Mouse (Mus musculus): ENCODE results near the gene Iqcn. TPM values are rescaled to one million over a fixed set of nuclear protein-coding genes. Genes with fewer than 3 reads are reported as not detected.

Iqcn gene
- polyA plus RNA-seq, 1 experiment from 2014 or later = 0.09 TPM

DNA sequence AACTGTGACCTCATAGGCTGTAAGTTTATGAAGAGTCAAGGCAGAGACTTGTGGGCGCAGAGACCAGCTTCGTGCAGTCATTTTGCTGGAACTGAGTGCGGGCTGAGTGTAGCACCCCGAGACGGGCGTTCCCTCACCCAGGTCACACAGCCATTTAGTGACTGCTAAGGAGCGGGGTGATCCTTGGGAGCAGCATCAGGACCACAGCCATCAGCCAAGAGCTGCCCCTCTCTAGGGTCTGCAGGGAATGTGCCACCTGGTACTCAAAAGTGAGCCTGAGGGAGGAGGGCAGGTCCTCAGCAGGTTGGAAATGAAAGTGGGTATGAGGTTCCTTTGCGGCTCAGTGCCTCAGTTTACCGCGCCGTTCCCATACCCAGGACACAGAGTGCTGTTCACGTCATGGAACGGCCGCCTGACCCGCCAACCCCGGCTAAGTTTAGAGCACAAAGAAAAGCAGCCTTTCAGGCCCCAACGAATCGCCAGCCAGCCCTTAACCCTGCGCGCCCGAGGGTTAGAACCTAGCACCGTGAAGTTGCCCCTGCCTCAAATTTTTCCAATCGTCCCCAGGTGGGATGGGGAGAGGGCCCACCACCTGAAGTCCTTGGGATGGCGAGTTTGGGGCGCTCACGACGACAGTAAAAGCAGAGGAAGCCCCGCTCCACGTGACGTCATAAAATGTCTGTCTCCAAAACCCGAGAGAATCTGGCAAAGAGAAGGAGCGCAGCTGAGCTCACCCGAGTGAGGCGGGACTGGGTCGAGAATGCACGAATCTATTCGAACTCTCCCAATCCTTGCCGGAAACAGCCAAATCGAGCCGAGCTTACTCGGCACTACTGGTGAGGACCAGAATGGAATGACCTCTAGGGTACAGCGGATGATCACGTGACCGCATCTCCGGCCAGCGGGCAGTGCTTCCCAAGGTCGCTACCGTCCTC is 40.7 kb downstream of the Iqcn start:
- Histone ChIP-seq H3K9me3 (no peaks in the 10 kb centered on the region), H3K9ac (peak overlapping the region; percentile 36), H3K27me3 (peaks cover 63% of the 10 kb centered on the region), H3K4me2 (peak overlapping the region; percentile 61), H3K4me1 (replicated peaks) (peaks cover 17% of the 10 kb centered on the region), H3K36me3 (no peaks in the 10 kb centered on the region), H3K27ac (replicated peaks) (no peak overlapping the region), H3K4me3 (peak overlapping the region; percentile 38)
- no peak for ATAC-seq (ENCODE audit: low FRiP score, low read depth)
- 3% methylated on average over 48 of the region's 48 CpGs for WGBS

DNA sequence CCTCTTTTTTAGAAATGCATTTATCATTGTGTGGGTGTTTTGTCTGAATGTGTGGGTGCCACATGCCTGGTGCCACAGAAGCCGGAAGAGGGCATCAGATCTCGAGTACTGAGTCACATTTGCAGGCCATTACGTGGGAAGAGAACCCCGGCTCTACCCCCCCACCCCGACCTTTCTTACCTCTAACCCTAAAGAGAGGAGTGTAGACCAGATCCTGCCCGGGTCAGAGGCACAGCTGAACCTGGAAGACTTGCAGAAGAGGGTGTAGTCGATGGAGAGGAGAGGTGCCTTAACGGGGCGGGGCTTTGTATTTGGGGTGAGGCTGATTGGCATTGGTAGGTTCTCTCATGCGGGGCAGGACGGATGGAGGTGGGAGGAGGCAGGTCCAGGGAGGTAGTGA is 41.5 kb downstream of the Iqcn start:
- no peak for ATAC-seq (ENCODE audit: low FRiP score, low read depth)
- H3K36me3 ChIP-seq = no peaks in the 10 kb centered on the region
- peaks cover 17% of the 10 kb centered on the region for H3K4me1 ChIP-seq (replicated peaks)
- no peak overlapping the region for H3K9ac ChIP-seq
- H3K4me2 ChIP-seq = peak overlapping the region; percentile 61; the same call in 1 of the 2 replicates
- no peak overlapping the region for H3K4me3 ChIP-seq
- H3K27ac ChIP-seq (replicated peaks) = no peak overlapping the region
- WGBS = 52% methylated on average over 11 of the region's 11 CpGs
- peaks cover 63% of the 10 kb centered on the region for H3K27me3 ChIP-seq
- no peaks in the 10 kb centered on the region for H3K9me3 ChIP-seq

DNA sequence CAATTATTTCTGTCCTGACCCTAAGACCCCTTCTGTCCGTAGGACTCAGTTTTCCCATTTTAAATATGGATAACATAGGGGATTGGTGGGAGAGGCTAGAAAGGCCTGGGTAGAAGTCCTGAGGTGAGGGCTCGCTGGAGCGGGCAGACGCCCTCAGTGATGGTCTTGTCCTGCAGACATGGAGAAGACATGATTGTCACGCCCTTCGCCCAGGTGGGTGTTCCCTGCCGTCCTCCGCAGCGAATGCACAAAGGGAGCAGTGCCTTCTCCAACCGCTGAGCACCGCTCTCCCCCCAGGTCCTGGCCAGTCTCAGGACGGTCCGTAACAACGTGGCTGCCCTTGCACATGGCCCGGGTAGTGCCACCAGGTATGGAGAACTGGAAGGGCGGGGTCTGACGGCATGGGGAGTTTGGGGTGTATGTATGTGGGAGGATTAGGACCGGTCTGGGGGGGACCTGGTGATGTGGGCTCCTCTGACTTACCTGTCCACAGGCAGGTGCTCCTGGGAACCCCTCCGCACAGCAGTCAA is 42.5 kb downstream of the Iqcn start:
- WGBS = 57% methylated on average over 19 of the region's 19 CpGs
- H3K9ac ChIP-seq = no peak overlapping the region
- no peak for ATAC-seq (ENCODE audit: low FRiP score, low read depth)
- peaks cover 63% of the 10 kb centered on the region for H3K27me3 ChIP-seq
- H3K4me3 ChIP-seq = no peak overlapping the region
- no peak overlapping the region for H3K4me2 ChIP-seq
- no peaks in the 10 kb centered on the region for H3K9me3 ChIP-seq
- H3K27ac ChIP-seq (replicated peaks) = no peak overlapping the region
- peaks cover 17% of the 10 kb centered on the region for H3K4me1 ChIP-seq (replicated peaks)
- no peaks in the 10 kb centered on the region for H3K36me3 ChIP-seq

DNA sequence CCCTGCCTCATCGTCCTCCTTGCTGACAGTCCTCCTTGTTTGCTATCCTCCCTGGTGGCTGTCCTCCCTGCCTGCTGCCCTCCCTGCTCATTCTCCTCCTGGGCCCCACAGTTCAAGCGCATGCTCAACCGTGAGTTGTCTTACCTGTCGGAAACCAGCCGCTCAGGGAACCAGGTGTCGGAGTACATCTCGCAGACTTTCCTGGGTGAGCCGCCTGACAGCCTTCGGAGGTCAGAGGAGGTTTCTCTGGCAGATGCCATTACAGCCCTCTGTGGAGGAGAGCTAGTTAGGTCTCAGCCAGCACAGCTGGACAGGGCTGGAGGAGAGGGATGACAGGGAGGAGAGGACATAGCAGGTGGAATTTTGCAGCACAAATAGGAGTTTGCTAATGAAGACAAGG is 43.4 kb downstream of the Iqcn start:
- no peak overlapping the region for H3K4me2 ChIP-seq
- ATAC-seq (ENCODE audit: low FRiP score, low read depth) = no peak
- H3K4me1 ChIP-seq (replicated peaks) = peaks cover 17% of the 10 kb centered on the region
- no peaks in the 10 kb centered on the region for H3K36me3 ChIP-seq
- no peak overlapping the region for H3K27ac ChIP-seq (replicated peaks)
- H3K9ac ChIP-seq = no peak overlapping the region
- peaks cover 62% of the 10 kb centered on the region for H3K27me3 ChIP-seq
- no peaks in the 10 kb centered on the region for H3K9me3 ChIP-seq
- no peak overlapping the region for H3K4me3 ChIP-seq
- WGBS = 73% methylated on average over 9 of the region's 9 CpGs

DNA sequence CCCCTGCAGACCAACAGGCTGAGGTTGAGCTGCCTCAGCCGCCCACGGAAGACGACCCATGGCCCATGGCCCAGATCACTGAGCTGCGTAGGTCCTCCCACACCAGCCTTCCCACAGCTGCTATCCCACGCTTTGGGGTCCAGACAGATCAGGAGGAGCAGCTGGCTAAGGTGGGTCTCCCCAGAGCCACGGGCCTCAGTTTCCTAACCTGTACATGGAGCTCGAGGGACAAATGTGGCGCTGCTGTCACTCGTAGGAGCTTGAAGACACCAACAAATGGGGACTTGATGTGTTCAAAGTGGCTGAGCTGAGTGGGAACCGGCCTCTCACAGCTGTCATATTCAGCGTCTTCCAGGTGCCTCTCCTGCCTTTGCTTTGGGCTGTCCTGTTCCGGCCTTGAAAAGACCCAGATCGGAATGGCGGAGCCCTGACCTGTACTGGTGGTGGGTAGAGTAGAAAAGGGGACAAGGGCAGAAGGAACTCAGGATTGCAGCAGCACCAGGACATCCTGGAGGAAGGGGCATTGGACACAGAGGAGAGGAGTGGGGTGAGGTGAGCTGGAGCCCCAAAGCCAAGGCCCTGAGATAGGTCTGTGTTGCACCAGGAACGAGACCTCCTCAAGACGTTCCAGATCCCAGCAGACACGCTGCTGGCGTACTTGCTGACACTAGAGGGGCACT is 44.1 kb downstream of the Iqcn start:
- H3K36me3 ChIP-seq = no peaks in the 10 kb centered on the region
- no peak overlapping the region for H3K27ac ChIP-seq (replicated peaks)
- peaks cover 56% of the 10 kb centered on the region for H3K27me3 ChIP-seq
- no peaks in the 10 kb centered on the region for H3K9me3 ChIP-seq
- no peak overlapping the region for H3K4me3 ChIP-seq
- no peak overlapping the region for H3K4me2 ChIP-seq
- H3K9ac ChIP-seq = no peak overlapping the region
- 83% methylated on average over 18 of the region's 18 CpGs for WGBS
- H3K4me1 ChIP-seq (replicated peaks) = peaks cover 17% of the 10 kb centered on the region
- ATAC-seq (ENCODE audit: low FRiP score, low read depth) = no peak

DNA sequence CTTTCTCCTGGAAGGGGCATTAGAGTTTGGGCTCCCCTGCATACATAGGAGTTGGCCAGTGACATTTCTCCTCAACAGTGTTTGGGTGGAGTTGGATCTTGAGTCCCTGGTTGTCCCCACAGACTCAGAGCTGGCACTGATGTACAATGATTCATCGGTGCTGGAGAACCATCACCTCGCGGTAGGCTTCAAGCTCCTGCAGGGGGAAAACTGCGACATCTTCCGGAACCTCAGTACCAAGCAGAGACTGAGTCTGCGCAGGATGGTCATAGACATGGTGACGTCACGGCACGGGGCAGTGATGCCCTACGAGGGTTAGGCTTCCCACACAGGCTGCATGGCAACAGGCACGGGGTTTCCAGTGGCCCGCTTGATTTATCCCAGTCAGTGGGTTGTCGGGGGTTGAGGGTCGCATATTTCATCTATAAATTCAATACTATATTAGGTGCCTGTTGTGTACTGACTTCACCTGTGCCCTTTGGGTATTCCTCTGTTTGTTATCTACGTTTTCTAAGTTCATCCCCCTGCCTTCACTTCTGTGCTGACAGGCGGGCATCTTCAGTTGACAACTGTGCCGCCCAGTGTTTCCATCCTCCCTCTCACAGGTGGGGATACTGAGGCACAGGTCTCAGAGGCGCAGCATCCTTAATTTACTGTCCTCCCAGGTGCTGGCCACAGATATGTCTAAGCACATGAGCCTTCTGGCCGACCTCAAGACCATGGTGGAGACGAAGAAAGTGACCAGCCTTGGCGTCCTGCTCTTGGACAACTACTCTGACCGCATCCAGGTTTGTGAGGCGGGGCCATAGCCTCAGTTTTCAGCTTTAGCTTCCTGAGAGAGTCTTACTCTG is 45.2 kb downstream of the Iqcn start:
- Histone ChIP-seq H3K4me3 (no peak overlapping the region), H3K27ac (replicated peaks) (no peak overlapping the region), H3K27me3 (peaks cover 44% of the 10 kb centered on the region), H3K4me2 (no peak overlapping the region), H3K9me3 (no peaks in the 10 kb centered on the region), H3K9ac (no peak overlapping the region), H3K36me3 (no peaks in the 10 kb centered on the region), H3K4me1 (replicated peaks) (peaks cover 13% of the 10 kb centered on the region)
- no peak for ATAC-seq (ENCODE audit: low FRiP score, low read depth)
- 91% methylated on average over 23 of the region's 23 CpGs for WGBS

DNA sequence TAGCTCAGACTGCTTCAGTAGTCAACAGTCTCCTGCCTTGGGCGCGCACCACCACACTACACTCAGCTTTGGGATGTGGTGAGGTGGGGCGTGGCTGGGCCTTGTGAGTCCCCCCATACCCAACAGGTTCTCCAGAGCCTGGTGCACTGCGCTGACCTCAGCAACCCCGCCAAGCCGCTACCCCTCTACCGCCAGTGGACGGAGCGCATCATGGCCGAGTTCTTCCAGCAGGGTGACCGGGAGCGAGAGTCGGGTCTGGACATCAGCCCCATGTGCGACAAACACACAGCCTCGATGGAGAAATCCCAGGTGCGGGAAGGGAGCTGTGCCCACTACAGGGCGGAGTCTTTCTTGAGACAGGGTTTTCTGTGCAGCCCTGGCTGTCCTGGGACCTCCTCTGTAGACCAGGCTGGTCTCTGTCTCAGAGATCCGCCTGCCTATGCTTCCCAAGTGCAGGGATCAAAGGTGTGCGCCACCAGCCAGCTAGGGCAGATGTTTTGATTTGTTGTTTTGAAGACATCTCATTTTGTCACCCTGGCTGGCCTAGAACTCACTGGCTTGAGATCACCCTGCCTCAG is 45.9 kb downstream of the Iqcn start:
- ATAC-seq (ENCODE audit: low FRiP score, low read depth) = no peak
- Histone ChIP-seq H3K27me3 (peaks cover 37% of the 10 kb centered on the region), H3K4me3 (no peak overlapping the region), H3K4me1 (replicated peaks) (peaks cover 11% of the 10 kb centered on the region), H3K9ac (no peak overlapping the region), H3K27ac (replicated peaks) (no peak overlapping the region), H3K4me2 (no peak overlapping the region), H3K9me3 (no peaks in the 10 kb centered on the region), H3K36me3 (no peaks in the 10 kb centered on the region)
- 82% methylated on average over 19 of the region's 19 CpGs for WGBS

DNA sequence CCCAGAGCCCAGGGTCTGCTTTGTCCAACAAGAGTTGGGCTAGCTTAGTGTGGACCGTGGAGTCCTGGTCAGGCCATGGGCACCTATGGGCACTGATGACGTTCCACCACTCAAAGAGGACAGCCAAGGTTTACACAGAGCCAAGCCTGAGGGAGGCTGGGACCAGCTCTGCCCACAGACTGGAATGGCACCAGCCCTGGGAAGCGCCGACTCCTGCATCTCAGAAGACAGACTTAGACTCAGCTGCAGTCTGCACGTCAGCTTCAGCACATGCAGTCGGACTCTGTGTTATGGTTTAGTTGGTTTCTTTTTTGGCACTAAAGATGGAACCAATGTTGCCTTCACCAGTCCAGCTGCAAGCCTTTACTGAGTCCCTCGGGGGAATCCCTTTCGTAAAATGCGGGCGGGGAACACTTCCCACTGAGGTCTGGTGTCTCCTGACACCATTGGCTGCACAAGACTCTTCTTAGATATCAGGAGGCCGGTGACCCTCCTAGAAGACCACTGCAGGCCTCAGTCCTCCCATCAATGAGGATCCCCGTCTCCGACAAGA is 46.9 kb downstream of the Iqcn start:
- 85% methylated on average over 13 of the region's 13 CpGs for WGBS
- Histone ChIP-seq H3K36me3 (no peaks in the 10 kb centered on the region), H3K4me3 (no peak overlapping the region), H3K4me2 (no peak overlapping the region), H3K27me3 (peaks cover 29% of the 10 kb centered on the region), H3K4me1 (replicated peaks) (peaks cover 12% of the 10 kb centered on the region; the same call in 1 of the 2 replicates), H3K27ac (replicated peaks) (no peak overlapping the region), H3K9ac (no peak overlapping the region), H3K9me3 (no peaks in the 10 kb centered on the region)
- ATAC-seq (ENCODE audit: low FRiP score, low read depth) = no peak

DNA sequence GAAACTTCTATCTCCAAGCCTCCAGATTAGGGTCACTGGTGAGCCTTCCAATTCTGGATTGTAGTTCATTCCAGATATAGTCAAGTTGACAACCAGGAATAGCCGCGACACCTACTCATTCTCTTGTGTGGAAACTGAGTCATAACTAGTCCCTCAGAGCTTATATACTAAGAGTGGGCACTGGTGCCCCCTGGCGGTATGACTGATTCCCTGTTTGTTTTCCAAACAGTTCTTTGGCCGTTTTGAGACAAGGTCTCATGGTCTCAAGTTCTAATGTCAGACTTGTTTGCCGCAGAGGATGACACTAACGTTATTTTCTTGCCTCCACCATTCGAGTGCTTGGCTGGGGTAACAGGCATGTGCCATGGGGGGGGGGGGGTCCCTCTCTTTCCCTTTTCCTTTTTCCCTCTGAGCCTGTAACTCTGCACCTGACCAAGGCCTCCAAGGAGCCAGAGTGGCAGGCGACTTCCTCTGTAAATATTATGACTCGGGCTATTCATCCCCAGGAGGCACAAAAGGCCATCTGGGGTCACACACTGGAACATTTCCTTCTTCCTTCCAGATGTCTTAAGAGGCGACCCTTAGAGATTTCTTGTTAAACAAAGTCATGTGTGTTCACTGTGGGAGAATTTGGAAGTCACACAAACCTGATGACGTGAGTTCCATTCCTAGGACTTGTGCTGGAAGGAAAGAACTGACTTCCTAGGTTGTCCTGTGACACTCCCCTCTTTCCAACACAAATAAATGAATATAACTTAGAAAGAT is 48.9 kb downstream of the Iqcn start:
- H3K4me3 ChIP-seq = no peak overlapping the region
- no peak overlapping the region for H3K4me2 ChIP-seq
- H3K36me3 ChIP-seq = peaks cover 12% of the 10 kb centered on the region
- ATAC-seq (ENCODE audit: low FRiP score, low read depth) = no peak
- H3K27ac ChIP-seq (replicated peaks) = no peak overlapping the region
- no peaks in the 10 kb centered on the region for H3K9me3 ChIP-seq
- H3K9ac ChIP-seq = no peak overlapping the region
- 0 out of 2 replicates have a peak, but pooled peaks cover 13% of the 10 kb centered on the region for H3K27me3 ChIP-seq
- WGBS = 44% methylated on average over 11 of the region's 11 CpGs
- peaks cover 31% of the 10 kb centered on the region for H3K4me1 ChIP-seq (replicated peaks)

DNA sequence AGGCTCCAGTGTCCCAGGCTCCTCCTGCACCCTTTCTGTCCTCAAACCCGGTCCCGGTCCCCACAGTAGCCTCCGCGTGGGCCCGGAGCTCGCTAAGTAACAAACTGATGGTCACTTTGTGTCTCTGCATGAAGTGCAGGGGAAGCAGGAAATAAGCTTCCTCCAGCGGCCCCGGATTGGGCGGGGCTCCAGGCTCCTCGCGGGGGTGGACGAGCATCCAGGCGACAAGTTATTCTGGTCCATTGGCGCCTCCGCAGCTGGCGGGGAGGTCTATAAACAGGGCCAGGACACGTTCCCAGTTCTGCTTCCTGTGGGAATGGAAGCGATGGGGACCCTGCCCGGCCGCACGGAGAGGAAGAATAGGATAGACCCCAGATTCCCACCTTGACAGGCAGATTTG is 49.9 kb downstream of the Iqcn start:
- H3K4me2 ChIP-seq = peak overlapping the region; percentile 18; the same call in 1 of the 2 replicates
- H3K9ac ChIP-seq = no peak overlapping the region
- 30% methylated on average over 21 of the region's 21 CpGs for WGBS

More for the DNA sequence above, 49.9 kb downstream of the Iqcn start:
- 0 out of 2 replicates have a peak, but pooled peaks cover 9% of the 10 kb centered on the region for H3K27me3 ChIP-seq
- peaks cover 17% of the 10 kb centered on the region for H3K36me3 ChIP-seq
- H3K27ac ChIP-seq (replicated peaks) = peak overlapping the region; percentile 82; the same call in 1 of the 2 replicates
- H3K4me3 ChIP-seq = no peak overlapping the region
- no peaks in the 10 kb centered on the region for H3K9me3 ChIP-seq
- no peak for ATAC-seq (ENCODE audit: low FRiP score, low read depth)
- peaks cover 41% of the 10 kb centered on the region for H3K4me1 ChIP-seq (replicated peaks)
